Mouse (Mus musculus) C2C12 (cell line): ENCODE results near the gene Polr2c.

Source experiments
- CEBPB ChIP-seq: IDR thresholded peaks from one replicate; pipeline ENCODE4 v1.6.1; 2011; ENCODE audit warnings: low read depth, mild to moderate bottlenecking, control low read depth, moderate library complexity
- CTCF ChIP-seq: IDR thresholded peaks from one replicate; pipeline ENCODE4 v1.5.1; 2011; ENCODE audit not compliant: control insufficient read depth, insufficient read depth, insufficient read length
- MAX ChIP-seq: IDR thresholded peaks from one replicate; pipeline ENCODE4 v1.6.1; 2011; ENCODE audit warnings: mild to moderate bottlenecking, control low read depth

DNA sequence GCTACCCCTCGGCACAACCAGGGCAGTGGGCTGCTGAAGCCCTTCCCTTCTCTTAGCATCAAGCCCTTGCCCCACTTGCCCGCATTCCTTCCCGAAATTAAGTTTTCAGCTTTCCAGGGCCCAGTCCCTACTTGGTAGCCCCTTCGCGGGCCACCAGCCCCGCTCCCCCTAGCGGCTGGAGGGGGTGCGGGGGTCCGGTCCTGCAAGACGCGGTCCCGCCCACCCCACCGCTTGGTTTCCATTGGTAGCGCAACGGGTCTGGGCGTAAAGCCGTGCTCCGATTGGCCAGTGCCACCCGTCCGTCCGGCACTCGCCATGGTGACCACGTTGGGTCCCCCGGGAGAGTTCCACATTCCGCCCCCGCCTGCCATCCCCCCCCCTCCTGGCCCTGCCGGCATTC is 60.1 kb downstream of the Polr2c start:
- TF ChIP-seq CTCF (peak; percentile 74), CEBPB (no peak), MAX (no peak)
